Mouse (Mus musculus): ENCODE data around the gene Sema4b.

GRCm38 (mm10) chr7:80273456-80273855 is 86.8 kb downstream of the Sema4b start:
- TF ChIP-seq EP300 (IDR thresholded peaks at IDR 0.05) = no peak
- no peak for TF ChIP-seq CTCF (IDR thresholded peaks at IDR 0.05)
